Mouse (Mus musculus) midbrain, embryonic 13.5 days (tissue): ENCODE measurements around the gene Dock1. TPM values are rescaled to one million over a fixed set of nuclear protein-coding genes. Genes with fewer than 3 reads are reported as not detected.

ENCODE experiments used
- ATAC-seq: fragments of 200-750 bp; cut with Nextera tagmentation; 2 replicates; pipeline ENCODE4 v1.8.0; 2017; ENCODE audit warnings: mild to moderate bottlenecking, moderate TSS enrichment, moderate library complexity
- H3K27ac ChIP-seq: fragments of 300-500 bp; sonication (generic); 2 replicates; pipeline ENCODE4 v1.5.1; 2015; ENCODE audit warnings: inconsistent platforms, mild to moderate bottlenecking, moderate library complexity
- H3K27me3 ChIP-seq: fragments of 300-500 bp; sonication (generic); 2 replicates; pipeline ENCODE4 v1.6.1; 2015; ENCODE audit warnings: mild to moderate bottlenecking, inconsistent platforms
- H3K36me3 ChIP-seq: fragments of 300-500 bp; sonication (generic); 2 replicates; pipeline ENCODE4 v1.6.1; 2015; ENCODE audit warnings: mild to moderate bottlenecking, inconsistent platforms
- H3K4me1 ChIP-seq: fragments of 300-500 bp; sonication (generic); replicated peaks from 2 replicates; pipeline ENCODE4 v1.6.1; 2015; ENCODE audit warnings: inconsistent platforms
- H3K4me2 ChIP-seq: fragments of 300-500 bp; sonication (generic); replicated peaks from 2 replicates; pipeline ENCODE4 v1.6.1; 2015; ENCODE audit warnings: moderate library complexity, mild to moderate bottlenecking, inconsistent platforms
- H3K4me3 ChIP-seq: fragments of 300-500 bp; sonication (generic); replicated peaks from 2 replicates; pipeline ENCODE4 v1.5.1; 2015; ENCODE audit warnings: mild to moderate bottlenecking, inconsistent platforms
- H3K9ac ChIP-seq: fragments of 300-500 bp; sonication (generic); replicated peaks from 2 replicates; pipeline ENCODE4 v1.6.1; 2015; ENCODE audit warnings: mild to moderate bottlenecking, inconsistent platforms
- H3K9me3 ChIP-seq: fragments of 300-500 bp; sonication (generic); 2 replicates; pipeline ENCODE4 v1.6.1; 2016; ENCODE audit warnings: mild to moderate bottlenecking, inconsistent platforms
- WGBS: fragments of 180-500 bp; shearing (Covaris S2); methylation state at CpG from one replicate; pipeline ENCODE4 v1.1.7; 2015; 5-methylcytosine and 5-hydroxymethylcytosine counted together
- polyA plus RNA-seq: library from polyadenylated mRNA; unstranded; fragments of >200 nt; fragmentation: Nextera tagmentation; extraction: Ambion mirVana; gene quantifications from 2 replicates; pipeline ENCODE4 v1.2.1, GENCODE M21; 2015

Dock1 gene
- polyA plus RNA-seq = 6.7 and 7.3 TPM in 2 replicates

DNA sequence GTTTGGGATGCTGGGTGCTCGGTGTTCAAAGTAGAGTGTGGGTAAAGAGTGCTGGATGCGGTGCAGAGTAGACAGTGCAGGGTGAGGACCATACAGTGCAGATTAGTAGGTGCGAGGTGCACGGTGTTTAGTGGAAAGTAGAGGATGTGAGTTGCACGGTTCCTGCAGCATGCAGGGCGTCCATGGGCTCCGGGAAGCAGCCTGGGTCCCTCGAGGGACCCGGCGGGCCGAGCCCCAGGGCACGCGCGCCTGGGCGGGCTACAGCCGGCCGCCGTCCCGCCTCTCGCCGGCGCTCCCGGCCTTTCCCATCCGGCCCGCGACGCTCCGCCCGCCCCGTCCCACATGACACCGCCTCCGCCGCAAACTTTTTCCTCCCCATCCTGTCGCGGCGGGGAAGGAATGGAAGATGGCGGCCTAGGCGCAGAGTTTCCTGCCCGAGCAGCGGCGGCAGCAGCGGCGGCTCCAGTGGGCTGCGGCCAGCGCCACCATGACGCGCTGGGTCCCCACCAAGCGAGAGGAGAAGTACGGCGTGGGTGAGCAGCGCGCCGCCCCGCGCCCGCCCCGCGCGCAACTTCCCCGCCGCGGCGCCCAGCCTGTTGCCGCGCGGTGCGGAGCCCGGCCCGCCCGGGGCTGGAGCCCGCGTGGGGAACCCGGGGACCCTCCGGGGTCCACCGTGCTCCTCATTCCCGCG, at the start of gene Dock1:
TSS of gene Dock1 (plus strand) at position 343 of the 691 bp plus-strand sequence.
- peak; percentile 82 for ATAC-seq

DNA sequence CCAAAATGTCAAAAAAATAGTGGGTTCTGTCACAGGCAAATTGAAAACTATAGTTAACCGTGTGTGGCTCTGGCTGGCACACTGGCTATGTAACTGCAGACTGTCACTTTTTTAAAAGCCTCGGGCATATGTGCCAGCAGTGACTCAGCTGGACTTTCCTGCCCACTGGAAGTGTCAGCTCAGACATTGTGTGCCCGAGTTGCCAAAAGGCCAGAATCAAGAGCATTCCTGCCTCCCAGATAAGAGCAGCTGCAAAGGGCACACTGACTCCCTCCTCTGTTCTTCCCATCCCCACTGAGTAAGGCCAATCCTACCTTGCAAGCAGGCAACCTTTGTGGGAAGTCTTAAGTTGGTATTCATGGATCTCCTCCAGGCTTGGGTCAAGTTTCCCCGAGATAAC, 42.5 kb upstream of the Dock1 start:
- 83% methylated on average over 4 of the region's 4 CpGs for WGBS
- H3K9ac ChIP-seq = no peak overlapping the region
- H3K4me1 ChIP-seq = no peaks in the 10 kb centered on the region
- no peak overlapping the region for H3K4me3 ChIP-seq
- no peak overlapping the region for H3K27ac ChIP-seq
- ATAC-seq = no peak
- no peaks in the 10 kb centered on the region for H3K36me3 ChIP-seq
- H3K9me3 ChIP-seq = no peaks in the 10 kb centered on the region
- H3K4me2 ChIP-seq = no peak overlapping the region
- H3K27me3 ChIP-seq = no peaks in the 10 kb centered on the region

More for the DNA sequence above, at the start of gene Dock1:
- Histone ChIP-seq H3K9me3 (no peaks in the 10 kb centered on the region), H3K9ac (peak within 1 kb of the TSS; percentile 68), H3K27ac (no peak within 1 kb of the TSS), H3K27me3 (peaks cover 39% of the 10 kb centered on the region), H3K36me3 (no peaks in the 10 kb centered on the region), H3K4me3 (peak within 1 kb of the TSS; percentile 61), H3K4me1 (peaks cover 18% of the 10 kb centered on the region), H3K4me2 (peak within 1 kb of the TSS; percentile 94)
- WGBS = 3% methylated on average over 50 of the region's 77 CpGs

DNA sequence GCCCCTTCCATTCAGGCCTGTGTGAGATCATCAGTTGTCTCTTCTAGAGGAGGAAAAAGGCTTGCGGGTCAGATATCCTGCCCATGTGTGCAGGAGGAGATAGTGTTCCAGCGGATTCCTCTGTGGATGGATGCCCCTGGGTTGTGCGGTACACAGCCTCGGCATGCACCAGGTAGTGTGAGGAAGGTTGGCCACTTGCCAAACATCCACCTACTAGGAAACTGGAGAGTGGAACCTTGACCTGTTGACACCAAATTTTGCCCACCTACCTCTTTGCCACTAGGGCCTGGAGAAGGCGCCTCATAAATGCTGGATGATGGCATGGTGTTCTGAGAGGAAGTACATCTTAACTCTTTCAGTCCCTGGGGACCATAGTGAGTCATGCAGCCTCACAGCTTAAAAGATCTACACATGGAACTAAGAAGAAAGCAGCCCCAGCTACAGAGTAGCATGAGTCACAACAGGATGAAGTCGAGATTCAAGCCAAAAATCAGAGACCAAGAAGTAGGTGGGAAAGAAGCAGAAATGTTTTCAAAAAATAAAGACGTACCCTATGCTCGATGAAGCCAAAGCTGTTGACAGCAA, 20.1 kb upstream of the Dock1 start:
- Histone ChIP-seq H3K27ac (no peak overlapping the region), H3K4me3 (no peak overlapping the region), H3K4me2 (no peak overlapping the region), H3K9me3 (no peaks in the 10 kb centered on the region), H3K4me1 (no peaks in the 10 kb centered on the region), H3K36me3 (no peaks in the 10 kb centered on the region), H3K9ac (no peak overlapping the region), H3K27me3 (no peaks in the 10 kb centered on the region)
- WGBS = 91% methylated on average over 8 of the region's 8 CpGs
- no peak for ATAC-seq

DNA sequence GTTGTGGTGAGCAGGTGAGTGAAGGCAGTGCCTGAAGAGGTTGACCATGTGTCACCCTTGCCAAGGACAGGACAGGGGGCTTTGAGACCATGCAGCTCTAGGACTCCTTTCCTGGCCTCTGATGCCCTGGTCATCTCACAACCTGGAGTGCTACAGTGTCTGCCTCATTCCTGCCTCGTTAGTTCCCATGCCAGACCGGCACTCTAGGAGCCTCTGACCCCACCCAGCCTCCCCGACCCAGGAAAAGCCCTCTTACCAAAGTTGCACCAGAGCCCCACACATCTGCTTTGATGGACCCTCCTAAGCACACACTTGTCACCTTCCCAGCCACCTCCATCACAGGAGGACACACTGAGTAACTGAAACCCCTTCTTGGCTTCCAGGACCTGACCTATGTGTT, 19.4 kb upstream of the Dock1 start:
- ATAC-seq = no peak
- no peaks in the 10 kb centered on the region for H3K27me3 ChIP-seq
- WGBS = 84% methylated on average over 3 of the region's 3 CpGs
- H3K9me3 ChIP-seq = no peaks in the 10 kb centered on the region
- H3K4me2 ChIP-seq = no peak overlapping the region
- no peak overlapping the region for H3K27ac ChIP-seq
- H3K9ac ChIP-seq = no peak overlapping the region
- H3K4me3 ChIP-seq = no peak overlapping the region
- H3K36me3 ChIP-seq = no peaks in the 10 kb centered on the region
- H3K4me1 ChIP-seq = no peaks in the 10 kb centered on the region

DNA sequence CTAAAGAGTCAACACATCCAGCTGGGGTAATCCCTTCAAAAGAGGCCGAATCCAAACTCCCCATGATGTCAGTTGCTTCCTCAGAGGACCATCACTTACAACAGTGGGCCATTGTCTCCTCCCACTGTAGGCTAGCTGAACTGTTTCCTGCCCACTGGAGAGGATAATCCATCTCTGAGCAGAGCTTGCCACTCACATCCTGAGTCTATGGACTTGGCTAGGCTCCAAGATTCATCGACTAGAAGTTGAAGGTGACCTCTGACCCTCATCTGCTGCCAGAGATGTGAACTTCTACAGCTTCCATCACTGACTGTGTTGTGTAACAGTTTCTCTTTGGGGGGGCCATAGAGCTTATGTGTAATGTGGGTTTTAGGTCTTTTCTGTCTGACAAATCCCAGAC, 7.2 kb upstream of the Dock1 start:
- H3K9ac ChIP-seq = no peak overlapping the region
- 14% methylated on average over 2 of the region's 2 CpGs for WGBS
- H3K27ac ChIP-seq = no peak overlapping the region
- H3K36me3 ChIP-seq = no peaks in the 10 kb centered on the region
- no peaks in the 10 kb centered on the region for H3K9me3 ChIP-seq
- H3K27me3 ChIP-seq = peaks cover 4% of the 10 kb centered on the region; the same call in 1 of the 2 replicates
- no peak overlapping the region for H3K4me3 ChIP-seq
- ATAC-seq = no peak
- H3K4me2 ChIP-seq = no peak overlapping the region
- H3K4me1 ChIP-seq = no peaks in the 10 kb centered on the region

GRCm38 (mm10) chr7:134665642-134666282, 4.7 kb upstream of the Dock1 start:
- no peak for ATAC-seq
- H3K4me2 ChIP-seq = no peak overlapping the region
- no peaks in the 10 kb centered on the region for H3K36me3 ChIP-seq
- H3K9ac ChIP-seq = no peak overlapping the region
- H3K4me1 ChIP-seq = 0 out of 2 replicates have a peak, but pooled peaks cover 1% of the 10 kb centered on the region
- no peak overlapping the region for H3K27ac ChIP-seq
- H3K27me3 ChIP-seq = peaks cover 28% of the 10 kb centered on the region
- no peak overlapping the region for H3K4me3 ChIP-seq
- H3K9me3 ChIP-seq = no peaks in the 10 kb centered on the region
- 92% methylated on average over 5 of the region's 5 CpGs for WGBS

DNA sequence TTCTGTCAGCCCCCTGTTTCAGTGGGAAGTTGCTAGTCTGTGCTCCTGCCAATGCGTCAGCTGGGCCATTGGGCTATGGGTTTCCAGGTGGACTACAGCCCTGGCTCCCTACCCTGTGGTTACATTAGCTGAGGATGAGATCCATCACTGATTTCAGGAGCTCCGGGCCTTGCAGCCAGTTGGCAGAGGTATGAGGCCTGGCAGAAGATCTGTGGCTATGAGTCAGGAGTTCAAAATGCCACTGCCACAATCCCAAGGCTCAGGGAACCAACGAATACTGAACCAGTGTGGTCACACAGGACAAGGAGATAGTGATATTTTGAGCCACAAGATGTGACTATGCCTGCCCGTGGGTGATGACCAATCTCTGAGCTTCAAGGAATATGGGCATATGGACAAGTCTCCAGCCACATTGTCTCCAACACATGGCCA, 3.2 kb upstream of the Dock1 start:
- H3K27me3 ChIP-seq = peaks cover 39% of the 10 kb centered on the region
- H3K4me3 ChIP-seq = no peak overlapping the region
- no peak overlapping the region for H3K27ac ChIP-seq
- H3K4me1 ChIP-seq = peaks cover 15% of the 10 kb centered on the region
- no peak for ATAC-seq
- no peak overlapping the region for H3K9ac ChIP-seq
- no peaks in the 10 kb centered on the region for H3K9me3 ChIP-seq
- 86% methylated on average over 4 of the region's 4 CpGs for WGBS
- H3K36me3 ChIP-seq = no peaks in the 10 kb centered on the region
- no peak overlapping the region for H3K4me2 ChIP-seq

DNA sequence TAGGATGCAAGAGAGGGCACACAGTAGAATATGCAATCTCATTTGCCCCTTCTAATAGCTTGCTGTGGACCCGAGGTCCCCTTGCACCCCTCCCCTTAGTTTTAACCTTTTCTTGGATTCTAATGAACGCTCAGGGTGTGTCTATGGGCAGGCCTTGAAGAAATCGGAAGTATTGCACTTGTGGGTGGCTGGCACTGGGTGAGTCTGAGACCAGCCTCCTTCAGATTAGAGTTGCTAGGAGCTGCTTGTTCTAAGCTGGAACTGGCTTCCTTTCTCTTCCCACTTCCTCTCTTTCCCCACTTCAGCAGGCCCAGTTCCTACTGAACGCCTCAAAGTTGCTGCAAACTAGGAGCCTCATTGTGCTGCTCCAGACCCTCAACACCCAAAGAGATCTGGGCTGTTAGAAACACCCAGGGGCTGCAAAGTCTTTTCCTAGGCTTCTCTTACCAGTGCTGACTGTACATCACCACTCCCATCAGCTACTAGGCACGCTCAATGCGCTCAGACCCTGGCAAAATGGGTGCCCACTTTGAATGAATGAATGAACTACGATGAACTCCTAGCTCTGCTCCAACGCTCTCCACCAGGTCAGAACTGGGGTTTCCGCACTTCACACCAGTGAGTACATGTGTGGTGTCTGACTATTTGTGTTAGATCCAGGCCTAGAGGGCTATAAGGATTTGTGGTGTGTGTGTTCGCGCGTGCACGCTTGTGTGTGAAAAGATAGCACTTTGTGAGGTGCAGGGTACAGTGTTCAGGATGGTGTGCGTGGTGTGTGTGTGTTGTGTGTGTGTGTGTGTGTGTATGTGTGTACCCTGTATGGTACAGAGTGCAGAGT, 761 bp upstream of the Dock1 start:
- Histone ChIP-seq H3K4me3 (peak overlapping the region; percentile 61), H3K4me1 (peaks cover 18% of the 10 kb centered on the region), H3K36me3 (no peaks in the 10 kb centered on the region), H3K27ac (no peak overlapping the region), H3K27me3 (peaks cover 39% of the 10 kb centered on the region), H3K9me3 (no peaks in the 10 kb centered on the region), H3K9ac (no peak overlapping the region), H3K4me2 (peak overlapping the region; percentile 94)
- peak; percentile 9 for ATAC-seq
- 92% methylated on average over 14 of the region's 14 CpGs for WGBS

DNA sequence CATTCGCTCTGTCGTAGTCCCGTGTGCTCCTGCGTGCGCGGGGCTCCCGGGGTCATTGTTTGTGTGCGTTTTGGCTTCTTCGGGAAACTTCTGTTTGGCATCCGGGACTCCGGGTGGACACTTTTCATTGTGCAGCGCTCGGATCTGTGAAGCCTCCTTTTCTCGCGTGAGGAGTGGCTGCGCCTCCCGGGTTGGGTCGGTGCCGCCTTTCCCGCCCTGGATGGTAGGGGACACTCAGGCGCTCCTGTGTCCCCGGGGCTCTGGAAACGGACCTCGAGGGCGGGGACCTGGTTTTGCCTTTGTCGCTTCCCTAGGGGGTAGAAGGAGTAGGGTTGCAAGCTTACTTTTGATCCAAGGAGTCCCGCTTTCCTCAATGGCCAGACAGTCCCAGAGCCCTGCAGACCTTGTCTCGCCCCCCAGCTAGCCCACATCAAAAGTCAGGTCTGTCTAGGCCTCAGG, 578 bp downstream of the Dock1 start:
- no peak; the same call in 1 of the 2 replicates for ATAC-seq
- WGBS = 1% methylated on average over 28 of the region's 28 CpGs
- H3K27ac ChIP-seq = no peak overlapping the region

DNA sequence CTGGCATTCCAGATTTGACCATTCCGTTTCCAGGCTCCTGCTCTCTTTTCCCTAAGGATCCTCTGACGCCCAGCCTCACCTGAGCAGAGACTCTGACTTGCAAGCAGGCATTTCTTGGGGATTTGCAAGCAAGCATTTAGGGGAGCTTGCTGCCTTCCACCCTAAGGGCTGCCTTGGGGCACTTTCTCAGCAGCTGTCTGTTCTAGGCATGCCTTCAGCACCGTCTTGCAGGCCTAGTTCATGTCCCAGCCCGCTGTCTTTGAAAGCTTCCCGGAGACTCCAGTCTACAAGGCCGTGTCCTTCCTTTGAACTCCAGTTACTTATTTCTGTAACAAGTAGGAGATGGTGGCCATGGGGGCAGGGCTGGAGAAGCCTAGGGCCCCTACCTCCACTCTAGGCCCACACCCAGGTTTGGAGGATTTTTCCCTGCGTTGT, 1.0 kb downstream of the Dock1 start:
- H3K36me3 ChIP-seq = no peaks in the 10 kb centered on the region
- H3K9ac ChIP-seq = peak overlapping the region; percentile 68; the same call in 1 of the 2 replicates
- peak overlapping the region; percentile 61 for H3K4me3 ChIP-seq
- peaks cover 39% of the 10 kb centered on the region for H3K27me3 ChIP-seq
- peaks cover 18% of the 10 kb centered on the region for H3K4me1 ChIP-seq
- WGBS = 32% methylated on average over 7 of the region's 7 CpGs
- ATAC-seq = no peak
- H3K27ac ChIP-seq = no peak overlapping the region
- no peaks in the 10 kb centered on the region for H3K9me3 ChIP-seq
- H3K4me2 ChIP-seq = peak overlapping the region; percentile 94

More for the DNA sequence above, 578 bp downstream of the Dock1 start:
- Histone ChIP-seq H3K36me3 (no peaks in the 10 kb centered on the region), H3K27me3 (peaks cover 39% of the 10 kb centered on the region), H3K9me3 (no peaks in the 10 kb centered on the region), H3K4me1 (peaks cover 18% of the 10 kb centered on the region), H3K4me3 (peak overlapping the region; percentile 61), H3K4me2 (peak overlapping the region; percentile 94), H3K9ac (peak overlapping the region; percentile 68)

DNA sequence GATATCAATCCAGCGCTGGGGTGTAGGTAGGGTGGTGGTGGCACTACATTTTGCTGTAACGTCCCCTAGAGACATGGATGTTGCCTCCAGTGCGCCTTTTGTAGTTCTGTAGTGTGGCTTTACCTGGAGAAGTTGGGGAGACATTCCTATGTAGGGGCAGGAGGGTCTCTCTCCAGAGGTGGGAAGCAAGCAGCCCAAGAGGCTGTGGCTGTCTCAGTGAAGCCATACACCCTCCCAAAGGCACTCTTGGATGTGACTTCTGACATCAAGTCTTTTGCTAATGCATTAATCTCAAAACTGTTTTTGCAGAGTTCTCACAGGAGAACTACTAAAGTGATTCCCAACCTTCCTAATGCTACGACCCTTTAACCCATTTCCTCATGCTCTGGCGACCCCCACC, 2.7 kb downstream of the Dock1 start:
- Histone ChIP-seq H3K4me2 (no peak overlapping the region), H3K4me1 (peaks cover 22% of the 10 kb centered on the region), H3K36me3 (no peaks in the 10 kb centered on the region), H3K9ac (no peak overlapping the region), H3K9me3 (no peaks in the 10 kb centered on the region), H3K27ac (no peak overlapping the region), H3K27me3 (peaks cover 36% of the 10 kb centered on the region), H3K4me3 (no peak overlapping the region)
- no peak for ATAC-seq
- 85% methylated on average over 5 of the region's 5 CpGs for WGBS
